Mouse (Mus musculus): ENCODE measurements at regions not wholly inside any gene's neighbourhood (a gene's known extent, or its start where the extent isn't known, plus 50 kb on each side); places are given as distances from the start of the nearest gene placed in this dataset.

- Histone ChIP-seq H3K9ac (ENCODE audit: low read length) (no peak overlapping the region), H3K36me3 (ENCODE audit: control insufficient read depth, insufficient read depth, low read length) (no peaks in the 10 kb centered on the region), H3K4me3 (ENCODE audit: low read depth, low read length) (no peak overlapping the region), H3K27ac (replicated peaks) (no peak overlapping the region), H3K4me1 (replicated peaks; ENCODE audit: control insufficient read depth, insufficient read depth) (peaks cover 4% of the 10 kb centered on the region; the same call in 1 of the 2 replicates), H3K4me2 (replicated peaks; ENCODE audit: low read depth) (no peak overlapping the region), H3K9me3 (ENCODE audit: control insufficient read depth, low read length) (no peaks in the 10 kb centered on the region), H3K27me3 (ENCODE audit: control insufficient read depth, insufficient read depth, low read length) (no peaks in the 10 kb centered on the region)
- WGBS = 53% methylated on average over 2 of the region's 2 CpGs
- TF ChIP-seq EP300 (optimal IDR thresholded peaks at IDR 0.05) (no peak), CTCF (IDR thresholded peaks at IDR 0.05; ENCODE audit: low read depth) (no peak)
- ATAC-seq (ENCODE audit: low FRiP score, low TSS enrichment) = peak; percentile 38; the same call in 1 of the 2 replicates
- no peak for DNase-seq (ENCODE audit: low spot score)
Measured at GRCm38 (mm10) chr17:87501098-87501497, 54.4 kb upstream of the Calm2 start.

- H3K27ac ChIP-seq (replicated peaks) = peak overlapping the region; percentile 67
- peak; percentile 41; the same call in 1 of the 2 replicates for ATAC-seq (ENCODE audit: low FRiP score, low TSS enrichment)
- DNase-seq (ENCODE audit: low spot score) = no peak
- H3K4me2 ChIP-seq (replicated peaks; ENCODE audit: low read depth) = no peak overlapping the region
- no peaks in the 10 kb centered on the region for H3K36me3 ChIP-seq (ENCODE audit: control insufficient read depth, insufficient read depth, low read length)
- 21% methylated on average over 10 of the region's 10 CpGs for WGBS
- TF ChIP-seq EP300 (optimal IDR thresholded peaks at IDR 0.05) = no peak
- TF ChIP-seq CTCF (IDR thresholded peaks at IDR 0.05; ENCODE audit: low read depth) = peak; percentile 41
- no peak overlapping the region for H3K4me3 ChIP-seq (ENCODE audit: low read depth, low read length)
- H3K4me1 ChIP-seq (replicated peaks; ENCODE audit: control insufficient read depth, insufficient read depth) = peaks cover 4% of the 10 kb centered on the region; the same call in 1 of the 2 replicates
- no peak overlapping the region for H3K9ac ChIP-seq (ENCODE audit: low read length)
- no peaks in the 10 kb centered on the region for H3K27me3 ChIP-seq (ENCODE audit: control insufficient read depth, insufficient read depth, low read length)
- H3K9me3 ChIP-seq (ENCODE audit: control insufficient read depth, low read length) = no peaks in the 10 kb centered on the region
Measured at GRCm38 (mm10) chr17:87501687-87502387, 55.1 kb upstream of the Calm2 start.

GRCm38 (mm10) chr17:87502388-87503369 is 55.9 kb upstream of the Calm2 start:
- H3K27ac ChIP-seq (replicated peaks) = peak overlapping the region; percentile 59; the same call in 1 of the 2 replicates
- no peaks in the 10 kb centered on the region for H3K27me3 ChIP-seq (ENCODE audit: control insufficient read depth, insufficient read depth, low read length)
- H3K4me1 ChIP-seq (replicated peaks; ENCODE audit: control insufficient read depth, insufficient read depth) = peaks cover 4% of the 10 kb centered on the region; the same call in 1 of the 2 replicates
- no peak overlapping the region for H3K9ac ChIP-seq (ENCODE audit: low read length)
- DNase-seq (ENCODE audit: low spot score) (no peak), ATAC-seq (ENCODE audit: low FRiP score, low TSS enrichment) (peak; percentile 24; the same call in 1 of the 2 replicates)
- 0 out of 2 replicates have a peak overlapping the region, but pooled peaks have one; percentile 11 for H3K4me2 ChIP-seq (replicated peaks; ENCODE audit: low read depth)
- no peaks in the 10 kb centered on the region for H3K36me3 ChIP-seq (ENCODE audit: control insufficient read depth, insufficient read depth, low read length)
- H3K4me3 ChIP-seq (ENCODE audit: low read depth, low read length) = no peak overlapping the region
- no peaks in the 10 kb centered on the region for H3K9me3 ChIP-seq (ENCODE audit: control insufficient read depth, low read length)
- TF ChIP-seq EP300 (optimal IDR thresholded peaks at IDR 0.05) (no peak), CTCF (IDR thresholded peaks at IDR 0.05; ENCODE audit: low read depth) (no peak)
- WGBS = 25% methylated on average over 13 of the region's 14 CpGs

GRCm38 (mm10) chr17:87503491-87503890 is 56.8 kb upstream of the Calm2 start:
- Histone ChIP-seq H3K9ac (ENCODE audit: low read length) (no peak overlapping the region), H3K4me3 (ENCODE audit: low read depth, low read length) (no peak overlapping the region), H3K9me3 (ENCODE audit: control insufficient read depth, low read length) (no peaks in the 10 kb centered on the region), H3K4me2 (replicated peaks; ENCODE audit: low read depth) (no peak overlapping the region), H3K4me1 (replicated peaks; ENCODE audit: control insufficient read depth, insufficient read depth) (peaks cover 4% of the 10 kb centered on the region; the same call in 1 of the 2 replicates), H3K27me3 (ENCODE audit: control insufficient read depth, insufficient read depth, low read length) (no peaks in the 10 kb centered on the region), H3K27ac (replicated peaks) (no peak overlapping the region), H3K36me3 (ENCODE audit: control insufficient read depth, insufficient read depth, low read length) (no peaks in the 10 kb centered on the region)
- ATAC-seq (ENCODE audit: low FRiP score, low TSS enrichment) (no peak), DNase-seq (ENCODE audit: low spot score) (no peak)
- TF ChIP-seq CTCF (IDR thresholded peaks at IDR 0.05; ENCODE audit: low read depth) (no peak), EP300 (optimal IDR thresholded peaks at IDR 0.05) (no peak)
- 89% methylated on average over 5 of the region's 5 CpGs for WGBS

GRCm38 (mm10) chr17:87504960-87505681 is 58.4 kb upstream of the Calm2 start:
- no peak for ATAC-seq (ENCODE audit: low FRiP score, low TSS enrichment)
- 54% methylated on average over 5 of the region's 5 CpGs for WGBS
- Histone ChIP-seq H3K9ac (ENCODE audit: low read length) (no peak overlapping the region), H3K27ac (replicated peaks) (no peak overlapping the region), H3K36me3 (ENCODE audit: control insufficient read depth, insufficient read depth, low read length) (no peaks in the 10 kb centered on the region), H3K9me3 (ENCODE audit: control insufficient read depth, low read length) (no peaks in the 10 kb centered on the region), H3K4me3 (ENCODE audit: low read depth, low read length) (no peak overlapping the region), H3K4me2 (replicated peaks; ENCODE audit: low read depth) (no peak overlapping the region), H3K27me3 (ENCODE audit: control insufficient read depth, insufficient read depth, low read length) (no peaks in the 10 kb centered on the region), H3K4me1 (replicated peaks; ENCODE audit: control insufficient read depth, insufficient read depth) (peaks cover 4% of the 10 kb centered on the region; the same call in 1 of the 2 replicates)
- TF ChIP-seq EP300 (optimal IDR thresholded peaks at IDR 0.05) = no peak
- TF ChIP-seq CTCF (IDR thresholded peaks at IDR 0.05; ENCODE audit: low read depth) = no peak
- DNase-seq (ENCODE audit: low spot score) = no peak
